Mouse (Mus musculus) bone marrow, adult 2 months (tissue): ENCODE measurements at regions not wholly inside any gene's neighbourhood (a gene's known extent, or its start where the extent isn't known, plus 50 kb on each side); places are given as distances from the start of the nearest gene placed in this dataset.

ENCODE experiments used
- H3K27ac ChIP-seq: fragments of 200-500 bp; 2 replicates; pipeline ENCODE4 v1.5.1; 2012; ENCODE audit warnings: low read depth, mild to moderate bottlenecking, control low read depth, inconsistent platforms, low read length; ENCODE audit not compliant: control insufficient read depth, poor library complexity, insufficient read depth
- H3K4me1 ChIP-seq: fragments of 200-500 bp; 2 replicates; pipeline ENCODE4 v1.6.1; 2011; ENCODE audit warnings: low read length; ENCODE audit not compliant: control insufficient read depth, insufficient read depth
- H3K4me3 ChIP-seq: fragments of 200-500 bp; replicated peaks from 2 replicates; pipeline ENCODE3; 2011; ENCODE audit warnings: mild to moderate bottlenecking, low read depth, low read length, control low read depth; ENCODE audit not compliant: control insufficient read depth
- CTCF ChIP-seq: fragments of 200-500 bp; IDR thresholded peaks from 2 replicates; pipeline ENCODE4 v1.5.1; 2011; ENCODE audit warnings: low read length, control low read depth; ENCODE audit not compliant: control insufficient read depth, insufficient read depth
- POLR2A ChIP-seq: fragments of 200-500 bp; IDR thresholded peaks from 2 replicates; pipeline ENCODE4 v1.6.1; 2011; ENCODE audit warnings: low read depth, mild to moderate bottlenecking, control low read depth, low read length, borderline replicate concordance; ENCODE audit not compliant: control insufficient read depth
- WGBS: fragments of 180-500 bp; shearing (Covaris S2); methylation state at CpG from one replicate; pipeline ENCODE4 v1.1.7; 2018; 5-methylcytosine and 5-hydroxymethylcytosine counted together

- no peak overlapping the region for H3K27ac ChIP-seq
- 89% methylated on average over 12 of the region's 12 CpGs for WGBS
- H3K4me3 ChIP-seq, result no peak overlapping the region
- H3K4me1 ChIP-seq, result no peaks in the 10 kb centered on the region; the same call in 1 of the 2 replicates
- no peak for TF ChIP-seq POLR2A
- TF ChIP-seq CTCF, result no peak
Observed at GRCm38 (mm10) chr1:136707866-136708265, 83.2 kb downstream of the Zfp281 start.

- TF ChIP-seq POLR2A (no peak), CTCF (no peak)
- Histone ChIP-seq H3K4me3 (no peak overlapping the region), H3K4me1 (no peaks in the 10 kb centered on the region; the same call in 1 of the 2 replicates), H3K27ac (no peak overlapping the region)
- 65% methylated on average over 4 of the region's 4 CpGs for WGBS
Observed at GRCm38 (mm10) chr1:136710196-136710595, 85.5 kb downstream of the Zfp281 start.

DNA sequence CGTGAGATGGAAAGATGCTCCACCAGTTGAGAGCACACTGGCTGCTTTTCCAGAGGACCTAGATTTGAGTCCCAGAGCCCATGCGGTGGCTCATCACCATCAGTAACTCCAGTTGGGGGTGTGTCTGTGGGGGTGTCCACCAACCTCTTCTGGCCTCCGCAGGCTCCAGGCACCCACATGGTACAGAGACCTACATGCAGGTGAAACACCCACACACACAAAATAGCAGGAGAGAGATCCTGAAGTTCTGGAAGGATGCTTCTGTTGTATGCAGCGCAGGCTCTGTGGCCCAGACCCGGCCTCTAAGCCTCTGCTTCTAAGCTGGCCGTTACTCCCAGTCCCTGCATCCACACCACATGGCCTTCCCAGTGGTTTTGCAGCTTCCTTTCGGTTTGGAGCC, 86.5 kb downstream of the Zfp281 start:
- Histone ChIP-seq H3K4me3 (no peak overlapping the region), H3K27ac (no peak overlapping the region), H3K4me1 (no peaks in the 10 kb centered on the region; the same call in 1 of the 2 replicates)
- 86% methylated on average over 7 of the region's 7 CpGs for WGBS
- TF ChIP-seq CTCF (no peak), POLR2A (no peak)

GRCm38 (mm10) chr1:136714077-136714476, 89.4 kb downstream of the Zfp281 start:
- no peak for TF ChIP-seq CTCF
- Histone ChIP-seq H3K27ac (no peak overlapping the region), H3K4me1 (no peaks in the 10 kb centered on the region), H3K4me3 (no peak overlapping the region)
- 80% methylated on average over 4 of the region's 4 CpGs for WGBS

DNA sequence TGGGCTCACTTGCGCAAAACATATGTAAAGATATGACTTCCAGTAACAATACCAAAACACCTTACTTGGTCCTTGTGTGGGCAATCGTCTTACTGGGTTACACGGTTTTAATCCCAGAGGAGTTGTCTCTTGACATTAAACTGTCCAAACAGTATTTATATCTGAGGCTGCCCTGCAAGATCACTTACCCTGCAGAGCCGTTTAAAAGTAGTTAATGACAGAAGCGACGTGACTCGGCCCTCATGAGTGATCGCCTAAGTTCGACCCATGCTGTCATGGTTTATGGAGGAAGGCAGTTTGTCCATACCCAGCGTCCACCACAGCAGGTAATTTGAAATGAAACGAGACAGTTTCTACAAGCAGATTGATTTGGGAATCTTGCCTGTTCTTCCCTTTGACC, 90.3 kb downstream of the Zfp281 start:
- no peaks in the 10 kb centered on the region for H3K4me1 ChIP-seq
- no peak overlapping the region for H3K4me3 ChIP-seq
- TF ChIP-seq POLR2A, result no peak
- TF ChIP-seq CTCF, result no peak
- no peak overlapping the region for H3K27ac ChIP-seq
- WGBS, result 85% methylated on average over 11 of the region's 11 CpGs

GRCm38 (mm10) chr1:136717830-136718517, 93.3 kb downstream of the Zfp281 start:
- TF ChIP-seq CTCF (no peak), POLR2A (no peak)
- H3K4me1 ChIP-seq, result no peaks in the 10 kb centered on the region
- no peak overlapping the region for H3K4me3 ChIP-seq
- 58% methylated on average over 15 of the region's 15 CpGs for WGBS
- no peak overlapping the region for H3K27ac ChIP-seq

DNA sequence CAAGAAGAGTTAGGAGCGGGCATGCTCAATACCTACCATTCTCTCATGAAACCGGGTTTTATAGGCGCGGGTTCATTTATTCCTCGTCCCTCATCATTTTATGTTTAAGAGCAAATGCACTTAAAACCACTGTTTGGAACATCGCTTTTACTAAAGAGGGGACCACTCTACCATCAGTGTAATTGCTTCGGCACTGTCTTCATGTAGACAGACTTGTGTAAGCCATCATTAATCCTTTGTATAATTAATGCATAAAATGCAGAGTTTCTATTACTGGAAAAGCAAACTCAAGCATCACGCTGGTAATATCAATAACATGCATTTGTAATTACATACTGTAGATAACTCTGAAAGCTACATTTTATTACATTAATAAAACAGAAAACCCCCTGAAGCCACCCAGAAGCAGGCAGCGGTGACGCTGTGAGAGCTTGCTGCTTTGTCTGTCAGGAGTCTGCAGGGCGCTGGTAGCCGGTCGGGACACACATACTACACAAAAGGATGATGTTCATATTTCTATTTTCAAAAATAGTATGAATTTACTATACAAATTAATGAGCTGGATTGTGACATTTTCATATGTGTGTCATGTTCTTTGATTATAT, 99.2 kb downstream of the Zfp281 start:
- WGBS, result 87% methylated on average over 13 of the region's 13 CpGs
- no peak overlapping the region for H3K27ac ChIP-seq
- H3K4me3 ChIP-seq, result no peak overlapping the region
- no peaks in the 10 kb centered on the region for H3K4me1 ChIP-seq
- TF ChIP-seq POLR2A (no peak), CTCF (no peak)

GRCm38 (mm10) chr1:136725242-136725641, 100.5 kb downstream of the Zfp281 start:
- H3K4me3 ChIP-seq, result no peak overlapping the region
- no peak for TF ChIP-seq CTCF
- H3K27ac ChIP-seq, result no peak overlapping the region
- no peaks in the 10 kb centered on the region for H3K4me1 ChIP-seq
- 76% methylated on average over 4 of the region's 4 CpGs for WGBS

- WGBS, result 50% methylated on average over 11 of the region's 11 CpGs
- peak; percentile 59; the same call in 1 of the 2 replicates for TF ChIP-seq CTCF
- no peak for TF ChIP-seq POLR2A
- no peak overlapping the region for H3K4me3 ChIP-seq
Observed at GRCm38 (mm10) chr1:136726145-136726935, 101.6 kb downstream of the Zfp281 start.

More at GRCm38 (mm10) chr1:136726145-136726935, 101.6 kb downstream of the Zfp281 start:
- Histone ChIP-seq H3K27ac (no peak overlapping the region), H3K4me1 (no peaks in the 10 kb centered on the region)
